Mouse (Mus musculus) embryo, embryonic 11.5 days (tissue): ENCODE data around the gene Htr1f.
"Not testable (repeated sequence)": the region's sequence is repeated elsewhere in the genome, so short reads cannot be mapped to it uniquely, and the experiment has no call there.

ENCODE experiments used
- DNase-seq: peaks from one replicate; pipeline ENCODE4 v3.0.0-alpha.2; 2012; ENCODE audit warnings: low read depth, low spot score

Htr1f gene

DNA sequence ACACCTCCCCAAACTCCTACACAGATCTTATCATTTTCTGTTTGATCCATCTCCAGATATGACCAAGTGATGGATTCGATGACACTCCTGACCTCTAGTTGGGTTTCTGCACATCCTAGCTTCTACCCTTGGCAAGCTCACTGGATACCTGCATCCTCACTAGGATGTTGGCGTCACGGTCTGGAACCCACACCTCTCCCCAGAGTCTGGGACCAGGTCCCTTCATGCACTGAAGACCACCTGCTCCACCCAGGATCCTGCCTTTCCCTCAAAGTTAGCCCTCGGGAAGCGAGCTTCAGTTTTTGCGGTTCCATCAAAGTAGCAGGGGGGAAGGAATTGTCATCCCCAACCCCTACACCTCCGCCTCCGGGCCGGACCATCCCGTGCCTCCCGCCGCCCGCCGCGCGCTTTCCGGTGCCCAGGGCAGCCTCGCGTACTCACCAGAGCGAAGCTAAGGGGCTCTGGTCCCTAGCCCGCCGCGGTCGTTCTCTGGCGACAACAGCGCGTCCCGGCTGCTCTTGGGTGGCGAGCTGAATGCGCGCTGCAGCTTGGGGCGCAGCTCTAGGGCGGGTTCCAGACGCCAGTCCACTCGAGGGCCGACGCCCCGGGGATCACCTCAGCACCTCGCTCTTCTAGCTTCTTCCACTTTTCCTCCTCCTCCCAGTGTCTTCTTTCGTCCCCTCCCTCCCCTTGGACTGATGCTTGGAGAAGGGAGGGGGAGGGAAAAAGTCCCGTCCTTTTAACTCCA, at the start of gene Htr1f:
Htr1f (minus strand) TSS at position 671 of the 748 bp plus-strand sequence.
- DNase-seq = peak; percentile 4

DNA sequence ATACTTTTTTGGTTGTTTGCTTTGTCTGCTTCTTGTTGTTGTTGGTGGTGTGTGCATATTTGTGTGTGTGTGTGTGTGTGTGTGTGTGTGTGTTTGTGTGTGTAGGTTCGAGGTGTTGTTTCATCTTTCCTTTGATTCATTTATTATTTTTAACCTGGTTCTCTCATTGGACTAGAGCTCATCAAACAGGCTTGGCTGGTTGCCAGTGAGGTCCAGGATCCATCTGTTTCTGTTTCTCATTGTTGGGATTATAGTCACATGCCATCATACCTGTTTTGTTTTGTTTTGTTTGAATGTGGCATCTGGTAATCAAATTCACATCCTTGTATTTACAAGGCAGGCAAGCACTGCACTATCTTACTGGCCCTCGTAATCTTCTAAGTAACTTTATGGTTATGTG, 34.1 kb upstream of the Htr1f start:
- no peak for DNase-seq

DNA sequence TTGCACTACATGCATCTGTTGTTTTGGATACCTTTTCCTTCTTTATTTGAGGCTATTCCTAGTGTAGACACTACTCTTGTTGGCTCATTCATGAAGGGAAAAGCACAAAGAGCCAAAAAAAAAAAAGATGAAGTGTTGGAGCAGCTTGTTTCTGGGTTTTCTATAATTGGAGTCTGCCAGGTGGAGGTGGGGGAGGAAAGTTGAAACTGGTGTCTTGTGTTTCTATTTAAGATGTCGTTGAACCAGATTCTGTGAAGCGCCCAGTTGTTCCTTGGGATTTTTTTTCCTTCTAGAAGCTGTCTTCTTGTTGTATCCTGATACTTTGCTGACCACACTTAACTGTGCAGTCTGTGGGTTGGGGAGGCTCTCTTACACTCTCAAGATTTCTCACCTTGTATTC, 23.7 kb upstream of the Htr1f start:
- DNase-seq = no peak

DNA sequence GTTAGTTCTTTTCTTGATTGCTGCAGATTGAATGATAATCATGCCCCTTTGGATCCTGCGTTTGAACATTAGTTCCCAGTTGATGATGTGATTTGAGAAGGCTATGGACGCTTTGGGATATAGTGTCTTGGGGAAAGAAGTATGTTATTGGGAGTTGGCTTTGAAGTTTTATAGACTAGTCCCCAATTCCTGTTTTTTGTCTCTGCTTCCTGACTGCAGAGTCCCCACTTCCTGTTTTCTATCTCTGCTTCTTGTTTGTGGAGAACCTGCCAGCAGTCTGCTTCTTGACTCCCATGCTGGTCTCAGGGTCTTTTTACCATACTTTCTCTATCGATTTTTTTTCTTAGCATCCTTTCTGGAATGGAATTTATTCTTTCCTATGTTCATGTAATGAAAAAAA, 22.2 kb upstream of the Htr1f start:
- DNase-seq = no peak

DNA sequence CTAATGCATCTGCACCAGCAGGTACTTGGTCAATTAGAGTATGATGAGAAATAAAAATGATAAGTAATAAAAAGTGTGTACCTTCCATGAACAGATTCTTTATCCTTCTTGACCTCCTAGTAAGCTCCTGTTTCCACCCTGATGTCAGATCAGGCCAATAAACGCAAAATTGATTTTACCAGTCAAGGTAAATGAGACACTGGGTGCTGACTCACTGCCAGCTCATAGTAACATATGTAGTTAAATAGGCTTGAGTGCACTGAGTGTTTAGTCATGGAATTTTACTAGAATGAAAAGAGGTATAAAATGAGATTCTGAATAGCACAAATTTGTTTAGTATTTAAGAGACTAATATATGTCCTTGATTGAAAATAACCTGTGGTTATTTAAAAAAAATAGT, 6.6 kb upstream of the Htr1f start:
- DNase-seq = no peak

DNA sequence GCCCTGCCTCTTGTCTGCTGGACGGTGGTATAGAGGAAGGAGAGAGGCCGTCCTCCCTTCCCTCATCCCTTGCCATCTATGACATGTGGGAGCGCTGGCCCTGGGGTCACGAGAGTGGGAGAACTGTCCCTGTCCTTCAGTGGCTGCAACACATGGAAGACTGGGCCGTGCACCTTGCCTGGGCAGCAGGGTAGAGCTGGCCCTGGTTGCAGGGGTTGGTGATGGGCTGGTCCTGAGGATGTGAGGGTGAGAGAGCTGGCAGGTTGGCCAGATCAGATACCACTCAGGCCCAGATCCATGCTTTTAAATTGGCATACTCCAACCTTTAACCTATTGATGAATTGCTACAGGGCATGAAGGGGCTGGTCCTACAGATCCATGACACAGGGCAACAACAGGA, 12.1 kb downstream of the Htr1f start:
- no peak for DNase-seq

- DNase-seq = no peak
These were observed 22.2 kb downstream of the Htr1f start for GRCm38 (mm10) chr16:65083475-65083874.

DNA sequence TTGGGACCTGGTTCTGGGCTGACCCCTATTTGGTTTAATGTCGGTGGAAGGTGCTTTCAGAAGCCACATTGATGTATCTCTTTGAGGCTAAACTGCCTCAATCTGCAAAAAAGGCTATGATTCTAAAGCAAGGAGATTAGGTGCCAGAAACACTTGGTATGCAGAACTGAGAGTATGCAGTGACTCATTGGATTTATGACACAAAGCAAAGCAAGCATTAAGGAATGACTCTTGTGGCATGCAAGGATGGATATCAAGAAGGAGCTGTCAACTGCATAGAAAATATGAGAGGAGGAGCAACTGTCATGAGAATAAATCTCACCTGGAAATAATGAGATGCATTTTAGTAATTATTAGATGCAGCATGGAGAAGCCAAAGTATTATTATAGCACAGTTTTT, 35.8 kb downstream of the Htr1f start:
- DNase-seq = no peak

- no peak for DNase-seq
These were observed 39.4 kb downstream of the Htr1f start for GRCm38 (mm10) chr16:65066264-65066663.

- DNase-seq = not testable (repeated sequence)
These were observed 67.8 kb downstream of the Htr1f start for GRCm38 (mm10) chr16:65037660-65038425.

DNA sequence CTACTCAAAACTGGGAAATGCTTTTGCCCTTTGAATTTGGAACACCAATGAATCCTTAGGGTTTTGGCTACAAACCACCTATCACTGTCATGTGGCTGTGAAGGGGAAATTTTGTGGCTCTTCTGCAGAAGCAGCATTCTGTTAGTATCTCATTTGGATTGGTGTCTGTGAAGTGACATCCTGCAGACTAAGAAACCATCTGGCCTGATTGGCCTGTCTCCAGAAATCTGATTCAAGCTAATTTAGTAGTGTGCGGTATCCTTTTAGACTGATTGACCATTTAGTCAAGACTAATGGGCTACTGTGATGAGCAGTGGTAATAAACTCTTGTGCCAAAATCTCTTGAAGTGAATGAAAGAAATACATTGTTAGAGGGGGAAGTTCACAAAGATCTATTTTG, 76.0 kb downstream of the Htr1f start:
- DNase-seq = no peak

DNA sequence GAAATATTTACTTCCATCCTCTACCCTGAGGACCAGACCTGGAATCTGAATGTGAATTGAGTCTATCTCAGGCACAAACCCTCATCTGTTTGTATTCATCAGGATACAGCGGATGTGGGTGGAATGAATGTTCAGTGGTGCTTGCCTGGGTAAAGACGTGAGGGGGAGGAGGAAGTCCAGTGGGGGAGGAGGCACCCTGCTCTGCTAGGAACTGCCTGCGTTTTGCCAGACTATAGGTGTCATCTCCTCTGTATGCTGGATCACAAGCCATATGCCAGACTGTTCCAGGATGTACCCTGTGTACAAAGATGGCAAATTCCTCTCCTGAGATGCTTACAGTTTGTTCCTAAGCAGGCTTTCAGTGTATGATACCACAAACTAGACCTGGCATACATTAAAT, 83.3 kb downstream of the Htr1f start:
- DNase-seq = no peak

GRCm38 (mm10) chr16:65018710-65019109, 86.9 kb downstream of the Htr1f start:
- no peak for DNase-seq

GRCm38 (mm10) chr16:65018134-65018533, 87.5 kb downstream of the Htr1f start:
- DNase-seq = peak; percentile 0

DNA sequence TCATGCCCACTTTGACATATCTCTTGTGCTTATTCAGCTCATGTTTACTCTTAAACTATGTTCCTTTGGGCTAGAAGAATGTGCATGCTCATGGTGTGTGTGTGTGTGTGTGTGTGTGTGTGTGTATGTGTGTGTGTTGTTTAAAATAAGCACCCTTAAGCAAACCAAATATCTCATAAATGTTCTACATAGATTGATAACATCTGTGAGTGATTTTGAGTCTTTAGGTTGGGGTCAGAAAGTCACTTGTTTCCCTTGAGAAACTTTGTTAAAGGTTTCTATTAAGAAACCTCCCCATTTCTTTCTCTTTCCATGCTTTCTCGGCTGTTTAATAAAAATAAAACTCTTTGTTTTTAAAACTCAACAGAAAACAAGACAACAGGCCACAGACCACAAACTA, 88.1 kb downstream of the Htr1f start:
- DNase-seq = peak; percentile 0

DNA sequence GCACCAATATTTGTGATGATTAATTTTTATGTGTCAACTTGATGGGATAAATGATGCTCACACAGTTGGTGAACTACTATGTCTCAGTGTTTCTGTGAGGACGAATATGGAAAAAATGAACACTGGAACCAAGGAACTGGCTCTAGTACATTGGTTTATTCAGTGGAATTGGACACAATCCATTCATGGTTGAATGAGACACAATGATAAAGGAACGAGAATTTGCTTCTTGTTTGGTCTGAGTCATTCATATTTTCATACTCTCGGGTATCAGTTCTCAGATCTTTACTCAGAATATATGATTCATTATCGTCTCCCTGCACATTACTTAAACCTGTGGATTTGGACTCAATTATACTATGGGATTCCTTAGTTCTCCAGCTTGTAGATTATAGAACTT, 90.4 kb downstream of the Htr1f start:
- no peak for DNase-seq

GRCm38 (mm10) chr16:65001993-65002821, 103.4 kb downstream of the Htr1f start:
- no peak for DNase-seq

GRCm38 (mm10) chr16:64989279-64989800, 116.3 kb downstream of the Htr1f start:
- no peak for DNase-seq

- DNase-seq = no peak
These were observed 118.1 kb downstream of the Htr1f start for GRCm38 (mm10) chr16:64987564-64987963.

DNA sequence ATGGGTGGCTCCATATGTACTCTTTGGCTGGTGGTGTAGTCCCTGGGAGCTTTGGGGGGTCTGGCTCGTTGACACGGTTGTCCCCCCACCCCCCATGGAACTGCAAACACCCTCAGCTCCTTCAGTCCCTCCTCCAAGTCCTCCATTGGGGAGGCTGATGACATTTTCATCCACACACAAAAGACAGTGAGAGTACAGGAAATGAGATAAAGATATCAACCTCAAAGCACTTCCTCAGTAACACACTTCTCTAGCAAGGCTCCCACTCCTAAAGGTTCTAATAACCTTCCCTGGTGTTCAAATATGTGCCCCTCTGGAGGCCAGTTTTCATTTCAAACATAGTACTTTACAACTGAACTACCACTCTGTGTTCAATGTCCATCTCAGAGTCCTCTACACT, 118.6 kb downstream of the Htr1f start:
- DNase-seq = no peak

DNA sequence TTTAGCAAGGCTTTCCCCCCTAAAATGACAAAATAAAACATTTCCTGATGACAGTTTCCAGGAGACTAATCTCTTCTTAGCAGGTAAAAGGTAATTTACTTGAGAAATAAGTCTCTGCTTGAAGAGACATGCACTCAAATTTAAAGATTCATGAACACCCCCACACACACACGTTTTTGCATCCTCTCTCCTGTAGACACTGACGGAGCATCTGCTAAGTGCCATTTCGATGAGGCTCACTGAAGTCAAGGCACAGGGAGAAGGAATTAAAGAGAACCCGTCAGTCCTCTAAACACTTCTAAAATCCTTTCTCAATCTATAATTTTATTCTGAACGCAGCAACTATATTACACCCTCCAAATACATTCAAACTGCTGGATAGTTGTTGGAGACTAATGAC, 131.0 kb downstream of the Htr1f start:
- DNase-seq = no peak
